Mouse (Mus musculus): ENCODE measurements at regions not wholly inside any gene's neighbourhood (a gene's known extent, or its start where the extent isn't known, plus 50 kb on each side); places are given as distances from the start of the nearest gene placed in this dataset.

DNA sequence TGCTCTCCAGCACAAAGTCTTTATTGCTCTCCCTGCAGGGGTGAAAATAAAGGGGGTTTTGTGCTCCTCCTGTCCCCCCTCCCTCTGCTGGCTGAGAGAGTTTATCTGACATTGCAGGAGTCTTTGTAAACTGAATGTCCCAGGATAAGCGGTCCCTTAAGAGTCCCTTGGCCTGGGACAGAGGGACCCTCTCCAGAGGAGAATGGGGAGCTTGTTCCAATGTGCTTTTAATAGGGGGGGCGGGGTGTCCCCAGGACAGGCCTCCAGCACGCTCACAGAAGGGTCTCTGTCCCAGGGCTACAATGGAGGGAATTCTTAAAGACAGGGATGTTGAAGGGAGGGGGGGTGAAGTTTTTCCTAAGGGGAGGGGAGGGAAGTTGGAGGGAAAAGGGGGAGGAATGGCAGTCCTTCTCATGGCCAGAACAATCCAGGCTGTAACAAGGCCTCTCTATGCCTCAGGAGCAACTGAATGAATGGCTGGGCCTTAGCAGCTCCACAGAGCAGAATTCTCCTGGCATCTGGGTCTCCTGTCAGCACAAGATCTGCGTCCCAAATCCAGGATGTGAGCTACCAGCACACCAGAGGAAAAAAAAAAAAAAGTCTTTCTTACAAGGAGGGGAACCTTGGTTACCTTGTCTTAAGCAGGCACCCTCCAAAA, 406.4 kb downstream of the Sox9 start:
- DNase-seq = no peak

DNA sequence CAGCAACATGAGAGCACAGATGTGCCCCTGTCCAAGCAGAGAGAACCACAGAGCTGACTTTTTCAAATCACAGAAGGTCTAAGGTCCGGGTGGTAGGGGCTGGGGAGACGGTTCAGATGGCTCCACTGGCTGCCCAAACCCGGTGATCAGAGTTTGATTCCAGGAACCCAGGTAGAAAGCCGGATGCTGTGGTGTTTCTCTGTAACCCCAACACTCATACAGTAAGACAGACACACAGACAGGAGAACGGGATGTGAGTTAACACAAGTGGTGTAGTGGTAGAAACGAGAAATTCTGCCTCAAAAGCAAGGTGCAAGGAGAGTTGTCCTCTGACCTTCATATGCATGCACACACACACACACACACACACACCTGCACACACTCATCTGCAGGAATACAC, 408.0 kb downstream of the Sox9 start:
- no peak for DNase-seq

DNA sequence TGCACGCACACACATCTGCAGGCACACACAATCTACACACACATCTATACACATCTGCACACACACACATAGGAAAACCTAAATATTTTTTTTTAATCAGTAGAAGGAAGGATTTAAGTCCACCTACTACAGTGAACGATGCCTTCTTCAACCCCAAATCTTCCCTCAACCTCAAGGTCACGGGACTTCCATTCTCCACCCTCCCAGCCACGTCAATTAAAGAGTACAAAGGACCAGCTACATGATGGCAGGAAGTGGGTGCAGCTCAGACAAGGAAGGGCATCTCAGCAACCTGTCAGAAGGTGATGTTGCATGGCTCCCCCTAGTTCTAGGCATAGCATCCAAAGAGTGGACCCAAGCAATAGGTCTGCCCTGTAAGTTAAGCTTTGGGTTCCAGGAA, 408.5 kb downstream of the Sox9 start:
- no peak for DNase-seq

DNA sequence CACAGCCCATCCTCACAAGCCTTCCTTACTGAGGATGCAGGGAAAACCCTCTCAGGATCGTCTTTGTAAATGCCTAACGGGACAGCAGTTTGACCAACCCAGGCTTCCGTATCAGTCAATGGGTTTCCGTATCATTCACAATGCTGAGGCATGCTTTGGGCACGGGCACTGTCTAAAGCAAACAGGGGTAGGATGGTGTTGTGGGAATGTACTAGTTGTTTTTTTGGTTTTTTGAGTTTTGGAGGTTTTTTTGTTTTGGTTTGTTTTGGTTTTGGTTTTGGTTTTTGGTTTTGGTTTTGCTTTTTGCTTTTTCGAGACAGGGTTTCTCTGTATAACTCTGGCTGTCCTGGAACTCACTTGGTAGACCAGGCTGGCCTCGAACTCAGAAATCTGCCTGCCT, 409.0 kb downstream of the Sox9 start:
- DNase-seq = no peak

DNA sequence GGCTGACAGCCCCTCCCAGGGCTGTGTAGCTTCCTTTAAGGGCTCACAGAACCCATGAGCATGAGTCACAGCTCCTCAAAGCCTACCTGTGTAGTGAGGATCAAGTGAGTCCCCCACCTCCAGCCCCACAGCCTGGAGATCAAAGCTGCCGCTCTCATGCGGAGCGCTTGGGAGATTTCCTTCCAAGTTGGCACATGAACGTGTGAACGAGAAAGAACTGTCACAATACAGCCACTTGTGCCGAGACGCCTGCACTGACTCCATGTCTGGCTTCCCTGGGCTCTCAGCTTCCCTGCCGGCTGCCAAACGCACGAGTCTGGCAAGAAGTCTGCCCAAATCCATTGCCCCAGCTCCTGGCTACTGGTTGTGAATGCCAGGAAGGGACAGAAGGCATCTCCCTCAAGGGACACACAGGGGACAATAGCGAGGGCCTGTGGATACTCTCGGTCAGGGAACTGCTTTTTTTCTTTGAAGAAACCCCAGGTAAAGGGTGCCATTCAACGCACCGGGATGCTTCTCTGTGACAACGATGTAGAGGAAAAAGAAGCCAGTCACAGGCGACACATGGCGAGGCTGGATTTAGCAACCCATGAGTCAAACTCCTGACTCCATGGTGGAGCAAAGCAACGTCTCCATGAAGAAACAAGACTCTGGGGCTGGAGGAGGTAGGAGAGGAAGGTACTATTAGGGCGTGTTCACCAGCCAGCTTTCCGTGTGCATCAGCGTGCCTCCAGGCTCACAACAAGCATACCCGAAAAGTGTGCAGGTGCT, 410.2 kb downstream of the Sox9 start:
- peak; percentile 54 for DNase-seq

DNA sequence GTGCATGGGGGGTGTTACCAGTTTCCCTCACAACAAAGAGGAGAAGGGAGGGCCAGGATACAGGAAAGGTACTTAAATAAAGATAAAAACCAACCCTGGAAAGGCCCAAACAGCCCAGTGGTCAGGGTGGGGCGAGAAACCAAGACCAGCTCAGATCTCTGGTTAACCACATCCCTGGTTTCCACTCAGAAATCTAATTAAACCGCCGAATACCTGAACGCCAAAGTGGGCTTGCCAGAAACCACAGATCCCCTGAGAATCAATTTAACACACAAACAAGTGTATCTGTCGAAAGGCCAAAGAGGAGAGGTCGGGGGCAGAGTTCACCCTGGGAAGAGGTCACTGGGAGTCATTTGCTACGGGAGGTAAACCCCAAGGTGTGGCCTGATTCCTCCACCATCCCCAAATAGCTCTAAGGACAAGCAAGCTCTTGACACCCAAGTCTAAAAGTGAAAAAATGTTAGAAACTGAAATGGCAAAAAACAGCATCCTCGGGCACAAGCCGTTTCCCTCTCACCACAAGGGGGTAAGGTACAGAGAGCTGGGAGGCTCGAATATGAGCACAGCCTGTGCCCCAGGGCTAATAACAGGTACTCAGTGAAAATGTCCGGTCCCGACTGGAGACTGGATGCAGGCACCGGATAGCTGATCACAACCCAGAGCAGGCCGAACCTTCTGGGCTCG, 412.3 kb downstream of the Sox9 start:
- no peak for DNase-seq

All from right cerebral cortex, postnatal 14 days (tissue).